Mouse (Mus musculus) v-Abl transformed pro-B cells (cell line): ENCODE data around the gene Kirrel.

Experiments
- in situ Hi-C, 2 experiments: fragments of 400-800 bp; cut with MboI; formaldehyde crosslinking; loops; one replicate each; pipeline ENCODE4 v1.15.1; 2025; ENCODE audit not compliant: unreplicated experiment in 2 of 2

Kirrel gene

GRCm38 (mm10) chr3:87089694-87090565 is 84.6 kb downstream of the Kirrel start:
- in situ Hi-C loops = loop anchor here (5.0 kb wide), 1 partner anchor 87 kb away; no protein-coding TSS in a partner anchor

- in situ Hi-C loops = loop anchor here (5.0 kb wide), 1 partner anchor 90 kb away; no protein-coding TSS in a partner anchor
Observed at GRCm38 (mm10) chr3:87087146-87087545, 87.4 kb downstream of the Kirrel start.

GRCm38 (mm10) chr3:87082235-87082634 is 92.3 kb downstream of the Kirrel start:
- in situ Hi-C loops = loop anchor here in 1 of 2 experiments (5.0 kb wide), 1 partner anchor 50 kb away; no protein-coding TSS in a partner anchor

GRCm38 (mm10) chr3:87079751-87080150 is 94.8 kb downstream of the Kirrel start:
- in situ Hi-C loops = loop anchor here (5.0 kb wide), 2 partner anchors 42 to 47 kb away; no protein-coding TSS in a partner anchor

- in situ Hi-C loops = loop anchor here in 1 of 2 experiments (5.0 kb wide), 1 partner anchor 42 kb away; no protein-coding TSS in a partner anchor
Observed at GRCm38 (mm10) chr3:87079301-87079700, 95.2 kb downstream of the Kirrel start.

GRCm38 (mm10) chr3:87077681-87078080 is 96.9 kb downstream of the Kirrel start:
- in situ Hi-C loops = loop anchor here in 1 of 2 experiments (5.0 kb wide), 1 partner anchor 40 kb away; no protein-coding TSS in a partner anchor

- in situ Hi-C loops = loop anchor here in 1 of 2 experiments (5.0 kb wide), 1 partner anchor 40 kb away; no protein-coding TSS in a partner anchor
Observed at GRCm38 (mm10) chr3:87076899-87077298, 97.6 kb downstream of the Kirrel start.

GRCm38 (mm10) chr3:87076161-87076560 is 98.4 kb downstream of the Kirrel start:
- in situ Hi-C loops = loop anchor here in 1 of 2 experiments (5.0 kb wide), 1 partner anchor 39 kb away; no protein-coding TSS in a partner anchor

GRCm38 (mm10) chr3:87072612-87073515 is 101.7 kb downstream of the Kirrel start:
- in situ Hi-C loops = no loop called here

- in situ Hi-C loops = no loop called here
Observed at GRCm38 (mm10) chr3:87072191-87072590, 102.4 kb downstream of the Kirrel start.

- in situ Hi-C loops = no loop called here
Observed at GRCm38 (mm10) chr3:87067396-87067975, 107.1 kb downstream of the Kirrel start.

GRCm38 (mm10) chr3:87053939-87054338 is 120.6 kb downstream of the Kirrel start:
- in situ Hi-C loops = no loop called here

GRCm38 (mm10) chr3:87047801-87048200 is 126.7 kb downstream of the Kirrel start:
- in situ Hi-C loops = no loop called here

GRCm38 (mm10) chr3:87041733-87042132 is 132.8 kb downstream of the Kirrel start:
- in situ Hi-C loops = no loop called here

GRCm38 (mm10) chr3:87038500-87038899 is 136.0 kb downstream of the Kirrel start:
- in situ Hi-C loops = loop anchor here in 1 of 2 experiments (5.0 to 10.0 kb wide), 3 partner anchors 39 to 466 kb away; no protein-coding TSS in a partner anchor

- in situ Hi-C loops = loop anchor here (5.0 to 10.0 kb wide), 4 partner anchors 48 to 471 kb away; no protein-coding TSS in a partner anchor
Observed at GRCm38 (mm10) chr3:87034061-87034460, 140.5 kb downstream of the Kirrel start.

- in situ Hi-C loops = loop anchor here (5.0 to 10.0 kb wide), 4 partner anchors 49 to 471 kb away; no protein-coding TSS in a partner anchor
Observed at GRCm38 (mm10) chr3:87033357-87033756, 141.2 kb downstream of the Kirrel start.

- in situ Hi-C loops = loop anchor here (5.0 to 10.0 kb wide), 4 partner anchors 51 to 474 kb away; no protein-coding TSS in a partner anchor
Observed at GRCm38 (mm10) chr3:87030855-87031254, 143.7 kb downstream of the Kirrel start.
